Mouse (Mus musculus) limb, embryonic 14.5 days (tissue): ENCODE data around the gene Rnf212. TPM values are rescaled to one million over a fixed set of nuclear protein-coding genes. Genes with fewer than 3 reads are reported as not detected.
A peak's percentile ranks its signal among the peaks of the same experiment; 100 is the strongest.

ENCODE experiments used
- ATAC-seq: fragments of 200-750 bp; cut with Nextera tagmentation; 2 replicates; pipeline ENCODE4 v1.8.0; 2017; ENCODE audit warnings: low read depth, moderate number of reproducible peaks, moderate TSS enrichment; ENCODE audit not compliant: low FRiP score
- DNase-seq: peaks from one replicate; pipeline ENCODE4 v3.0.0-alpha.2; 2015; ENCODE audit warnings: low spot score
- H3K27ac ChIP-seq: fragments of 300-500 bp; sonication (generic); replicated peaks from 2 replicates; pipeline ENCODE4 v1.5.1; 2014; ENCODE audit warnings: low read depth, mild to moderate bottlenecking, low read length, moderate library complexity, mixed read lengths
- H3K27me3 ChIP-seq: fragments of 300-500 bp; sonication (generic); 2 replicates; pipeline ENCODE4 v1.6.1; 2014; ENCODE audit warnings: low read length, mixed read lengths; ENCODE audit not compliant: control insufficient read depth, insufficient read depth
- H3K36me3 ChIP-seq: fragments of 300-500 bp; sonication (generic); 2 replicates; pipeline ENCODE4 v1.6.1; 2014; ENCODE audit warnings: mild to moderate bottlenecking, low read length, moderate library complexity, mixed read lengths; ENCODE audit not compliant: control insufficient read depth, insufficient read depth
- H3K4me1 ChIP-seq: fragments of 300-500 bp; sonication (generic); 2 replicates; pipeline ENCODE4 v1.6.1; 2014; ENCODE audit warnings: antibody characterized with exemption, low read length, mixed read lengths; ENCODE audit not compliant: control insufficient read depth, insufficient read depth
- H3K4me2 ChIP-seq: fragments of 300-500 bp; sonication (generic); replicated peaks from 2 replicates; pipeline ENCODE4 v1.6.1; 2014; ENCODE audit warnings: low read depth, mild to moderate bottlenecking, low read length, moderate library complexity; ENCODE audit not compliant: severe bottlenecking
- H3K4me3 ChIP-seq: fragments of 300-500 bp; sonication (generic); replicated peaks from 2 replicates; pipeline ENCODE4 v1.5.1; 2014; ENCODE audit warnings: low read length
- H3K9ac ChIP-seq: fragments of 300-500 bp; sonication (generic); 2 replicates; pipeline ENCODE4 v1.6.1; 2014; ENCODE audit warnings: mild to moderate bottlenecking, low read depth, low read length, moderate library complexity; ENCODE audit not compliant: severe bottlenecking
- H3K9me3 ChIP-seq: fragments of 300-500 bp; sonication (generic); 2 replicates; pipeline ENCODE4 v1.6.1; 2016; ENCODE audit warnings: low read length; ENCODE audit not compliant: control insufficient read depth
- POLR2A ChIP-seq: fragments of 200-500 bp; IDR thresholded peaks from 2 replicates; pipeline ENCODE4 v1.8.0; 2012; ENCODE audit warnings: inconsistent platforms, mild to moderate bottlenecking, moderate library complexity, borderline replicate concordance; ENCODE audit not compliant: insufficient read depth, insufficient read length; ENCODE audit errors: extremely low read depth
- WGBS: fragments of 180-500 bp; shearing (Covaris S2); extraction: QIAGEN DNeasy Blood & Tissue Kit; methylation state at CpG from one replicate; pipeline ENCODE4 v1.1.7; 2014; 5-methylcytosine and 5-hydroxymethylcytosine counted together
- polyA plus RNA-seq, 2 experiments: library from polyadenylated mRNA; depleted of rRNA in 1 of 2; stranded (reverse) in 1 of 2; unstranded in 1 of 2; fragments of >200 nt; fragmentation: Nextera tagmentation in 1 of 2; extraction: Ambion mirVana in 1 of 2; gene quantifications; 2 replicates each; pipeline versions ENCODE4 v1.2.1 to v1.2.3; 2012 to 2014

The Rnf212 gene
- polyA plus RNA-seq, 2 experiments, result not detected

- H3K27me3 ChIP-seq, result no peaks in the 10 kb centered on the region
- no peak for TF ChIP-seq POLR2A
- 90% methylated on average over 2 of the region's 2 CpGs for WGBS
- no peak overlapping the region for H3K4me2 ChIP-seq
- H3K27ac ChIP-seq, result peak overlapping the region; percentile 79
- ATAC-seq, result no peak
- H3K9ac ChIP-seq, result no peak overlapping the region
- DNase-seq, result no peak
- peaks cover 16% of the 10 kb centered on the region for H3K4me1 ChIP-seq
- H3K36me3 ChIP-seq, result 0 out of 2 replicates have a peak, but pooled peaks cover 8% of the 10 kb centered on the region
- H3K4me3 ChIP-seq, result no peak overlapping the region
- no peaks in the 10 kb centered on the region for H3K9me3 ChIP-seq
Observed at GRCm38 (mm10) chr5:108713096-108713495, 61.7 kb downstream of the Rnf212 start.

GRCm38 (mm10) chr5:108711968-108712367, 62.8 kb downstream of the Rnf212 start:
- H3K4me3 ChIP-seq, result no peak overlapping the region
- DNase-seq (no peak), ATAC-seq (no peak)
- H3K4me2 ChIP-seq, result no peak overlapping the region
- no peaks in the 10 kb centered on the region for H3K9me3 ChIP-seq
- H3K36me3 ChIP-seq, result peaks cover 17% of the 10 kb centered on the region
- TF ChIP-seq POLR2A, result no peak
- H3K27ac ChIP-seq, result no peak overlapping the region
- no peaks in the 10 kb centered on the region for H3K27me3 ChIP-seq
- peaks cover 13% of the 10 kb centered on the region for H3K4me1 ChIP-seq
- H3K9ac ChIP-seq, result no peak overlapping the region
- WGBS, result 71% methylated on average over 6 of the region's 6 CpGs

- TF ChIP-seq POLR2A, result no peak
- peaks cover 45% of the 10 kb centered on the region for H3K36me3 ChIP-seq
- no peak overlapping the region for H3K27ac ChIP-seq
- no peak for ATAC-seq
- no peak overlapping the region for H3K4me2 ChIP-seq
- no peak for DNase-seq
- H3K27me3 ChIP-seq, result no peaks in the 10 kb centered on the region
- H3K9me3 ChIP-seq, result no peaks in the 10 kb centered on the region
- H3K4me3 ChIP-seq, result no peak overlapping the region
- no peak overlapping the region for H3K9ac ChIP-seq
- WGBS, result 45% methylated on average over 6 of the region's 6 CpGs
- H3K4me1 ChIP-seq, result peaks cover 8% of the 10 kb centered on the region
Observed at GRCm38 (mm10) chr5:108708981-108709731, 65.6 kb downstream of the Rnf212 start.

DNA sequence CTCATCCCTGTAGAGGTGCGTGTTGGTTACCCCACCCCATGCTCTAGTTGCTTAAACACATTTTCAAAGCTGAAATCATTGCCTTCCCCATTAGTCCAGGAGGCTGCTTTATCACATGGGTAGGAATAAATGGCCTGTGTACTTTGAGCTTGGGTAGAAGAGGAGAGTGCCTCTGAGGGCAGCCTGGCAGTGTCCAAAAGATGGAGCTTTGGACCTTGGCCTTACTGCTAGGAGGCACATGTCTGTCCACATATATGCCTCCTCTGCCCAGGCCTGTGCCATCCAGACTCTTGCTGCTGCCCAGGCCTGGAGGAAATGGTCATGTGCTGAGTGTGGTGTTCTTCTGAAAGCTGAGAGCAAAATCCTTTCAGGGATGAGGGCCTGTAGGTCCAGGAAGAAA, 66.4 kb downstream of the Rnf212 start:
- H3K9ac ChIP-seq, result no peak overlapping the region
- H3K36me3 ChIP-seq, result peaks cover 53% of the 10 kb centered on the region
- no peaks in the 10 kb centered on the region for H3K27me3 ChIP-seq
- TF ChIP-seq POLR2A, result no peak
- ATAC-seq (no peak), DNase-seq (no peak)
- 90% methylated on average over 1 of the region's 1 CpGs for WGBS
- no peak overlapping the region for H3K27ac ChIP-seq
- H3K4me3 ChIP-seq, result no peak overlapping the region
- no peaks in the 10 kb centered on the region for H3K9me3 ChIP-seq
- no peak overlapping the region for H3K4me2 ChIP-seq
- peaks cover 2% of the 10 kb centered on the region; the same call in 1 of the 2 replicates for H3K4me1 ChIP-seq

DNA sequence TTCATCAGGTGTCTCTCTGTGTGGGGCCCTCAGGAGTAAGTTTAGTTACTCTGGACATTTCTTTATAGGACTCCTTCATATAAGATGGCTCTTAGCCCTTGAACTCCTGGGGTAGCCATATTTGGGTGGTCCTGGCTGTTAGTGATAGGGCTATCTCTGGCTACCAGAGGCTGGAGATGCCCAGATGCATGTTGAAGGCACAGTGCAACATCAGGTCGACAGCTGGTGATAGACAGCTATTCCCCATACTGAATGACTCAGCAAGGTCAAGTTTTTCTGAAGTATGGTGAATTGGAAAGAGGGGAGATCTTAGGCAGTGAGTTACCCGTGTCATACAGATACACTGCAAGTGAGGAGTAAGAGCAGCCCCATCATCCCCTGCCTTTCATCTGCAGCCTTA, 67.0 kb downstream of the Rnf212 start:
- no peak overlapping the region for H3K4me3 ChIP-seq

More for the DNA sequence above, 67.0 kb downstream of the Rnf212 start:
- Histone ChIP-seq H3K27me3 (no peaks in the 10 kb centered on the region), H3K4me1 (no peaks in the 10 kb centered on the region), H3K4me2 (no peak overlapping the region), H3K9me3 (no peaks in the 10 kb centered on the region), H3K27ac (no peak overlapping the region), H3K36me3 (peaks cover 59% of the 10 kb centered on the region), H3K9ac (no peak overlapping the region)
- no peak for TF ChIP-seq POLR2A
- 83% methylated on average over 2 of the region's 2 CpGs for WGBS
- no peak for DNase-seq
- ATAC-seq, result no peak
